Comparison of ENCODE assay signal across 8 mouse cellular contexts in genomic region chr17:26886047-26886749, GRCm38 (mm10). TPM values are rescaled to one million over a fixed set of nuclear protein-coding genes. Genes with fewer than 3 reads are reported as not detected.
DNase-seq lines count a peak whose midpoint lies in the region; ATAC-seq lines count a peak whose summit lies in the region.

No protein-coding gene starts in this region.

- peak; percentile 77 for ATAC-seq in activated CD4-positive, CD25-positive, alpha-beta regulatory T cell, adult 4 months
- ATAC-seq in common myeloid progenitor, adult 5-6 weeks (replicated peaks; ENCODE audit: low read depth, poor library complexity, severe bottlenecking) = peak; percentile 94

- intact Hi-C loops in left cerebral cortex, postnatal 14 days (cut with DNase I) = loop anchor here (2.0 to 5.0 kb wide), 3 partner anchors 91 to 419 kb away; partner anchors contain the start of gene Atp6v0e

- DNase-seq in gastrocnemius, adult 8-10 months (ENCODE audit: low spot score in 2 of 2) = peak; percentile 54 to 67
- peak; percentile 87 for DNase-seq in induced T-regulatory cell, adult 2 months (ENCODE audit: low read depth)
- peak; percentile 88 to 89 for DNase-seq in left cerebral cortex, postnatal 14 days (ENCODE audit: low spot score in 2 of 2)
- peak; percentile 90 for DNase-seq in mesoderm, embryonic 11.5 days (ENCODE audit: low read depth, low spot score)
- peak; percentile 73 to 74 for DNase-seq in right cerebral cortex, postnatal 36 days (ENCODE audit: low spot score in 2 of 2)
- DNase-seq in yolk sac, embryonic 10.5 days (ENCODE audit: low spot score) = peak; percentile 73

RNA-seq across cellular contexts. Expression of gene Kifc5b, which starts 30.7 kb away (rescaled TPM):
- 1 to 10 TPM; 2.0 to 4.5 TPM for polyA plus RNA-seq in activated CD4-positive, CD25-positive, alpha-beta regulatory T cell, adult 4 months (2017; shearing (Covaris generic))
- total RNA-seq in common myeloid progenitor, adult 5-6 weeks (2017) = 11.9 and 16.7 TPM in 2 replicates
- under 1 TPM; 0.22 to 0.83 (median 0.41) TPM for total RNA-seq in gastrocnemius, adult 8-10 months (2022)
- 1 to 10 TPM; 2.9 to 3.3 TPM for total RNA-seq in left cerebral cortex, postnatal 14 days (2021)

RNA-seq across cellular contexts. Expression of gene Nkx2-5, which starts 41.4 kb away (rescaled TPM):
- not detected for polyA plus RNA-seq in activated CD4-positive, CD25-positive, alpha-beta regulatory T cell, adult 4 months (2017; shearing (Covaris generic))
- not detected in 2 replicates for total RNA-seq in common myeloid progenitor, adult 5-6 weeks (2017)
- not detected for total RNA-seq in gastrocnemius, adult 8-10 months (2022)
- total RNA-seq in left cerebral cortex, postnatal 14 days (2021) = not detected

RNA-seq across cellular contexts. Expression of gene Phf1, which starts 46.7 kb away (rescaled TPM):
- 10 to 100 TPM; 10.4 to 13.5 TPM for polyA plus RNA-seq in activated CD4-positive, CD25-positive, alpha-beta regulatory T cell, adult 4 months (2017; shearing (Covaris generic))
- 3.2 and 3.3 TPM in 2 replicates for total RNA-seq in common myeloid progenitor, adult 5-6 weeks (2017)
- 10 to 100 TPM in 2 of 4 experiments, 1 to 10 TPM in 2; 7.7 to 10.7 (median 9.9) TPM for total RNA-seq in gastrocnemius, adult 8-10 months (2022)
- 10 to 100 TPM; 16.8 to 20.2 TPM for total RNA-seq in left cerebral cortex, postnatal 14 days (2021)

RNA-seq across cellular contexts. Expression of gene Cuta, which starts 53.2 kb away (rescaled TPM):
- 100 to 1,000 TPM; 147 to 198 TPM for polyA plus RNA-seq in activated CD4-positive, CD25-positive, alpha-beta regulatory T cell, adult 4 months (2017; shearing (Covaris generic))
- total RNA-seq in common myeloid progenitor, adult 5-6 weeks (2017) = 58.4 and 70.4 TPM in 2 replicates
- total RNA-seq in gastrocnemius, adult 8-10 months (2022) = 100 to 1,000 TPM; 102 to 113 (median 108) TPM
- total RNA-seq in left cerebral cortex, postnatal 14 days (2021) = 100 to 1,000 TPM; 127 to 133 TPM

RNA-seq across cellular contexts. Expression of gene Syngap1, which starts 54.9 kb away (rescaled TPM):
- polyA plus RNA-seq in activated CD4-positive, CD25-positive, alpha-beta regulatory T cell, adult 4 months (2017; shearing (Covaris generic)) = not detected
- total RNA-seq in common myeloid progenitor, adult 5-6 weeks (2017) = 9.1 and 14.7 TPM in 2 replicates
- 1 to 10 TPM; 1.4 to 2.6 (median 1.9) TPM for total RNA-seq in gastrocnemius, adult 8-10 months (2022)
- total RNA-seq in left cerebral cortex, postnatal 14 days (2021) = 100 to 1,000 TPM; 594 to 653 TPM

Comparison
In these comparisons a context has a peak if more than half of its experiments do, and no peak if none do; other contexts are left out.
1. Peak in every context shown above with its lines: DNase-seq and ATAC-seq.